Mouse (Mus musculus): ENCODE results near the gene Pgbd1. TPM values are rescaled to one million over a fixed set of nuclear protein-coding genes. Genes with fewer than 3 reads are reported as not detected.
A peak's percentile ranks its signal among the peaks of the same experiment; 100 is the strongest.
"Not testable (repeated sequence)": the region's sequence is repeated elsewhere in the genome, so short reads cannot be mapped to it uniquely, and the experiment has no call there.

Pgbd1 gene
- 3.1 and 3.2 TPM in 2 replicates for polyA plus RNA-seq (2015; fragmentation: Nextera tagmentation; extraction: Ambion mirVana)

- peak within 1 kb of the TSS; percentile 61 for H3K4me3 ChIP-seq
- peaks cover 32% of the 10 kb centered on the region for H3K36me3 ChIP-seq
- under 1% methylated on average over 32 of the region's 32 CpGs for WGBS
- no peaks in the 10 kb centered on the region for H3K9me3 ChIP-seq
- H3K4me1 ChIP-seq, result peaks cover 8% of the 10 kb centered on the region
- ATAC-seq (ENCODE audit: extremely low read depth, insufficient number of reproducible peaks, low FRiP score, low TSS enrichment), result peak; percentile 68; the same call in 1 of the 2 replicates
- H3K9ac ChIP-seq, result peak within 1 kb of the TSS; percentile 85
- H3K27me3 ChIP-seq (replicated peaks), result no peaks in the 10 kb centered on the region
- peak within 1 kb of the TSS; percentile 90 for H3K27ac ChIP-seq (replicated peaks)
- peak within 1 kb of the TSS; percentile 92 for H3K4me2 ChIP-seq
These were observed at the start of gene Pgbd1 for GRCm38 (mm10) chr13:21440503-21441206. TSS of gene Pgbd1 (minus strand) at chr13:21441058.

GRCm38 (mm10) chr13:21486881-21487280 is 46.0 kb upstream of the Pgbd1 start:
- Histone ChIP-seq H3K27me3 (replicated peaks) (no peaks in the 10 kb centered on the region), H3K36me3 (peaks cover 19% of the 10 kb centered on the region), H3K4me2 (no peak overlapping the region), H3K27ac (replicated peaks) (no peak overlapping the region), H3K4me1 (peaks cover 3% of the 10 kb centered on the region; the same call in 1 of the 2 replicates), H3K9me3 (0 out of 2 replicates have a peak, but pooled peaks cover 8% of the 10 kb centered on the region), H3K4me3 (no peak overlapping the region), H3K9ac (no peak overlapping the region)
- ATAC-seq (ENCODE audit: extremely low read depth, insufficient number of reproducible peaks, low FRiP score, low TSS enrichment), result no peak
- 84% methylated on average over 1 of the region's 1 CpGs for WGBS

GRCm38 (mm10) chr13:21478759-21479670 is 38.2 kb upstream of the Pgbd1 start, which contains the start of the genes Zkscan4 and Gm10065:
TSS of gene Zkscan4 (plus strand) at chr13:21478907.
TSS of gene Gm10065 (minus strand) at chr13:21479441.
- H3K4me1 ChIP-seq, result peaks cover 14% of the 10 kb centered on the region
- ATAC-seq (ENCODE audit: extremely low read depth, insufficient number of reproducible peaks, low FRiP score, low TSS enrichment), result peak; percentile 25; the same call in 1 of the 2 replicates

GRCm38 (mm10) chr13:21472427-21472826 is 31.6 kb upstream of the Pgbd1 start:
- Histone ChIP-seq H3K4me1 (peaks cover 11% of the 10 kb centered on the region), H3K4me3 (no peak overlapping the region), H3K4me2 (no peak overlapping the region), H3K27me3 (replicated peaks) (no peaks in the 10 kb centered on the region; the same call in 1 of the 2 replicates), H3K9ac (no peak overlapping the region), H3K36me3 (no peaks in the 10 kb centered on the region), H3K9me3 (no peaks in the 10 kb centered on the region), H3K27ac (replicated peaks) (no peak overlapping the region)
- no peak for ATAC-seq (ENCODE audit: extremely low read depth, insufficient number of reproducible peaks, low FRiP score, low TSS enrichment)
- WGBS, result 26% methylated on average over 4 of the region's 4 CpGs

More at GRCm38 (mm10) chr13:21478759-21479670, 38.2 kb upstream of the Pgbd1 start, which contains the start of the genes Zkscan4 and Gm10065:
- not testable (repeated sequence) for H3K9me3 ChIP-seq; H3K36me3 ChIP-seq; H3K27me3 ChIP-seq (replicated peaks)
- Histone ChIP-seq H3K27ac (replicated peaks) (peak within 1 kb of the TSS; percentile 79), H3K9ac (peak within 1 kb of the TSS; percentile 84), H3K4me2 (peak within 1 kb of the TSS; percentile 72), H3K4me3 (peak within 1 kb of the TSS; percentile 63)
- WGBS, result 3% methylated on average over 31 of the region's 31 CpGs

GRCm38 (mm10) chr13:21469097-21469496 is 28.2 kb upstream of the Pgbd1 start:
- WGBS, result 6% methylated on average over 9 of the region's 9 CpGs
- no peak for ATAC-seq (ENCODE audit: extremely low read depth, insufficient number of reproducible peaks, low FRiP score, low TSS enrichment)
- Histone ChIP-seq H3K27ac (replicated peaks) (no peak overlapping the region), H3K4me3 (peak overlapping the region; percentile 63), H3K27me3 (replicated peaks) (no peaks in the 10 kb centered on the region; the same call in 1 of the 2 replicates), H3K4me2 (peak overlapping the region; percentile 84), H3K36me3 (no peaks in the 10 kb centered on the region), H3K9me3 (no peaks in the 10 kb centered on the region), H3K4me1 (peaks cover 11% of the 10 kb centered on the region), H3K9ac (peak overlapping the region; percentile 81)

- Histone ChIP-seq H3K27ac (replicated peaks) (peak within 1 kb of the TSS; percentile 55), H3K9ac (peak within 1 kb of the TSS; percentile 81), H3K4me1 (peaks cover 11% of the 10 kb centered on the region), H3K4me2 (peak within 1 kb of the TSS; percentile 84), H3K36me3 (no peaks in the 10 kb centered on the region), H3K27me3 (replicated peaks) (no peaks in the 10 kb centered on the region; the same call in 1 of the 2 replicates), H3K9me3 (no peaks in the 10 kb centered on the region), H3K4me3 (peak within 1 kb of the TSS; percentile 63)
- peak; percentile 93 for ATAC-seq (ENCODE audit: extremely low read depth, insufficient number of reproducible peaks, low FRiP score, low TSS enrichment)
- under 1% methylated on average over 54 of the region's 54 CpGs for whole genome bisulfite sequencing
These were observed 27.5 kb upstream of the Pgbd1 start, which contains the start of gene Nkapl for GRCm38 (mm10) chr13:21468061-21469019. TSS of gene Nkapl (minus strand) at chr13:21468509.

GRCm38 (mm10) chr13:21467336-21467735 is 26.5 kb upstream of the Pgbd1 start:
- H3K4me1 ChIP-seq, result peaks cover 7% of the 10 kb centered on the region
- no peaks in the 10 kb centered on the region for H3K9me3 ChIP-seq
- peak overlapping the region; percentile 84; the same call in 1 of the 2 replicates for H3K4me2 ChIP-seq
- no peak overlapping the region for H3K9ac ChIP-seq
- WGBS, result 82% methylated on average over 10 of the region's 10 CpGs
- H3K4me3 ChIP-seq, result no peak overlapping the region
- H3K36me3 ChIP-seq, result no peaks in the 10 kb centered on the region
- no peaks in the 10 kb centered on the region for H3K27me3 ChIP-seq (replicated peaks)
- no peak overlapping the region for H3K27ac ChIP-seq (replicated peaks)
- ATAC-seq (ENCODE audit: extremely low read depth, insufficient number of reproducible peaks, low FRiP score, low TSS enrichment), result no peak

- WGBS, result 47% methylated on average over 9 of the region's 9 CpGs
- not testable (repeated sequence) for H3K9me3 ChIP-seq; H3K4me1 ChIP-seq; H3K36me3 ChIP-seq; ATAC-seq (ENCODE audit: extremely low read depth, insufficient number of reproducible peaks, low FRiP score, low TSS enrichment); H3K4me3 ChIP-seq; H3K27me3 ChIP-seq (replicated peaks); H3K27ac ChIP-seq (replicated peaks); H3K4me2 ChIP-seq; H3K9ac ChIP-seq
These were observed 21.7 kb upstream of the Pgbd1 start for GRCm38 (mm10) chr13:21462516-21462915.

GRCm38 (mm10) chr13:21456347-21456746 is 15.5 kb upstream of the Pgbd1 start:
- Histone ChIP-seq H3K4me2 (peak overlapping the region; percentile 7; the same call in 1 of the 2 replicates), H3K9me3 (no peaks in the 10 kb centered on the region), H3K36me3 (peaks cover 5% of the 10 kb centered on the region), H3K4me3 (no peak overlapping the region), H3K27me3 (replicated peaks) (no peaks in the 10 kb centered on the region), H3K27ac (replicated peaks) (no peak overlapping the region), H3K9ac (no peak overlapping the region), H3K4me1 (peaks cover 29% of the 10 kb centered on the region)
- 6% methylated on average over 4 of the region's 4 CpGs for WGBS
- no peak for ATAC-seq (ENCODE audit: extremely low read depth, insufficient number of reproducible peaks, low FRiP score, low TSS enrichment)

GRCm38 (mm10) chr13:21454133-21454532 is 13.3 kb upstream of the Pgbd1 start:
- H3K27me3 ChIP-seq (replicated peaks), result no peaks in the 10 kb centered on the region
- no peak overlapping the region for H3K9ac ChIP-seq
- no peaks in the 10 kb centered on the region for H3K9me3 ChIP-seq
- peaks cover 34% of the 10 kb centered on the region for H3K4me1 ChIP-seq
- H3K4me3 ChIP-seq, result no peak overlapping the region
- H3K36me3 ChIP-seq, result peaks cover 13% of the 10 kb centered on the region
- H3K27ac ChIP-seq (replicated peaks), result peak overlapping the region; percentile 79
- H3K4me2 ChIP-seq, result peak overlapping the region; percentile 85
- no peak for ATAC-seq (ENCODE audit: extremely low read depth, insufficient number of reproducible peaks, low FRiP score, low TSS enrichment)
- WGBS, result 48% methylated on average over 3 of the region's 3 CpGs

Data from heart, embryonic 13.5 days (tissue).